ENCODE assay signal across 8 mouse cellular contexts in genomic region chr16:17277342-17278211, GRCm38 (mm10). TPM values are rescaled to one million over a fixed set of nuclear protein-coding genes. Genes with fewer than 3 reads are reported as not detected.
DNase-seq lines count a peak whose midpoint lies in the region; ATAC-seq and TF ChIP-seq lines count a peak whose summit lies in the region.

No protein-coding gene starts in this region.

- no peak for DNase-seq in gastrocnemius, adult 2 months
- DNase-seq in gastrocnemius, postnatal 36 days = no peak
- peak; percentile 33 to 51 for DNase-seq in cerebellum, adult 18-20 months
- peak; percentile 36 for DNase-seq in limb, embryonic 14.5 days (ENCODE audit: low spot score)
- peak; percentile 65 for DNase-seq in midbrain, postnatal 0 days (ENCODE audit: low spot score)
- peak; percentile 65 for DNase-seq in thymus, adult 2 months

- H3K4me1 ChIP-seq in kidney, embryonic 14.5 days (ENCODE audit: control insufficient read depth, insufficient read depth, low read length) = peaks cover 18% of the 10 kb centered on the region
- H3K4me1 ChIP-seq in limb, embryonic 14.5 days (ENCODE audit: control insufficient read depth, insufficient read depth, low read length) = peaks cover 16% of the 10 kb centered on the region
- H3K4me1 ChIP-seq in midbrain, postnatal 0 days (ENCODE audit: insufficient read depth, low read length) = no peaks in the 10 kb centered on the region
- peaks cover 16% of the 10 kb centered on the region for H3K4me1 ChIP-seq in thymus, adult 2 months (replicated peaks; ENCODE audit: control insufficient read depth, insufficient read depth, low read length)

- no peak overlapping the region for H3K27ac ChIP-seq in gastrocnemius, adult 2 months
- no peak overlapping the region for H3K27ac ChIP-seq in kidney, embryonic 14.5 days (ENCODE audit: low read depth, low read length)
- H3K27ac ChIP-seq in limb, embryonic 14.5 days (replicated peaks; ENCODE audit: low read depth, low read length) = no peak overlapping the region
- peak overlapping the region; percentile 51 for H3K27ac ChIP-seq in midbrain, postnatal 0 days (ENCODE audit: low read depth, low read length)
- H3K27ac ChIP-seq in thymus, adult 2 months (ENCODE audit: control insufficient read depth, insufficient read depth, low read length) = no peak overlapping the region

- H3K36me3 ChIP-seq in kidney, embryonic 14.5 days (ENCODE audit: control insufficient read depth, insufficient read depth, low read length) = peaks cover 22% of the 10 kb centered on the region
- H3K36me3 ChIP-seq in limb, embryonic 14.5 days (ENCODE audit: control insufficient read depth, insufficient read depth, low read length) = peaks cover 34% of the 10 kb centered on the region
- peaks cover 25% of the 10 kb centered on the region for H3K36me3 ChIP-seq in midbrain, postnatal 0 days (ENCODE audit: insufficient read depth, low read length)
- peaks cover 7% of the 10 kb centered on the region for H3K36me3 ChIP-seq in thymus, adult 2 months (ENCODE audit: control insufficient read depth, insufficient read depth, low read length)

- H3K9me3 ChIP-seq in kidney, embryonic 14.5 days (ENCODE audit: control insufficient read depth, low read length) = no peaks in the 10 kb centered on the region
- no peaks in the 10 kb centered on the region for H3K9me3 ChIP-seq in limb, embryonic 14.5 days (ENCODE audit: control insufficient read depth, low read length)
- H3K9me3 ChIP-seq in midbrain, postnatal 0 days (ENCODE audit: low read length) = no peaks in the 10 kb centered on the region

- intact Hi-C loops in gastrocnemius, adult 2 months (cut with DNase I) = loop anchor here (5.0 to 10.0 kb wide), 2 partner anchors 145 to 383 kb away; partner anchors contain the start of genes Ppm1f and Sdf2l1
- intact Hi-C loops in gastrocnemius, postnatal 36 days (cut with DNase I) = loop anchor here (5.0 to 10.0 kb wide), 2 partner anchors 150 to 363 kb away; partner anchors contain the start of gene 2610318N02Rik

- TF ChIP-seq CTCF in gastrocnemius, adult 2 months (IDR thresholded peaks at IDR 0.05) = no peak
- no peak for TF ChIP-seq CTCF in midbrain, postnatal 0 days (IDR thresholded peaks at IDR 0.05)
- TF ChIP-seq CTCF in thymus, adult 2 months (IDR thresholded peaks at IDR 0.05; ENCODE audit: borderline replicate concordance, control insufficient read depth, extremely low read depth, insufficient read depth, low read length, poor library complexity) = no peak

- no peak for TF ChIP-seq POLR2A in limb, embryonic 14.5 days (IDR thresholded peaks at IDR 0.05; ENCODE audit: borderline replicate concordance, extremely low read depth, insufficient read depth, insufficient read length)
- 0 out of 2 replicates have a peak, but pooled peaks have one; percentile 19 for TF ChIP-seq POLR2A in thymus, adult 2 months (IDR thresholded peaks at IDR 0.05; ENCODE audit: control insufficient read depth, extremely low read depth, insufficient read depth, low read length, poor library complexity)

- peak overlapping the region; percentile 25; the same call in 1 of the 2 replicates for H3K9ac ChIP-seq in kidney, embryonic 14.5 days (ENCODE audit: low read depth, low read length)
- peak overlapping the region; percentile 5; the same call in 1 of the 2 replicates for H3K9ac ChIP-seq in limb, embryonic 14.5 days (ENCODE audit: low read depth, low read length, severe bottlenecking)
- H3K9ac ChIP-seq in midbrain, postnatal 0 days (replicated peaks; ENCODE audit: low read length, poor library complexity, severe bottlenecking) = peak overlapping the region; percentile 61

- WGBS in kidney, embryonic 14.5 days = 2% methylated on average over 58 of the region's 61 CpGs
- WGBS in limb, embryonic 14.5 days = 3% methylated on average over 60 of the region's 61 CpGs
- 6% methylated on average over 61 of the region's 61 CpGs for WGBS in midbrain, postnatal 0 days
- 6% methylated on average over 61 of the region's 61 CpGs for WGBS in thymus, adult 2 months

- H3K4me2 ChIP-seq in kidney, embryonic 14.5 days (replicated peaks; ENCODE audit: low read depth, low read length) = peak overlapping the region; percentile 96
- H3K4me2 ChIP-seq in limb, embryonic 14.5 days (replicated peaks; ENCODE audit: low read depth, low read length, severe bottlenecking) = peak overlapping the region; percentile 92
- H3K4me2 ChIP-seq in midbrain, postnatal 0 days (ENCODE audit: low read depth, low read length, poor library complexity, severe bottlenecking) = peak overlapping the region; percentile 73

- peaks cover 11% of the 10 kb centered on the region for H3K27me3 ChIP-seq in kidney, embryonic 14.5 days (ENCODE audit: control insufficient read depth, insufficient read depth, low read length)
- H3K27me3 ChIP-seq in limb, embryonic 14.5 days (ENCODE audit: control insufficient read depth, insufficient read depth, low read length) = peaks cover 21% of the 10 kb centered on the region
- H3K27me3 ChIP-seq in midbrain, postnatal 0 days (ENCODE audit: insufficient read depth, low read length) = no peaks in the 10 kb centered on the region
- no peaks in the 10 kb centered on the region for H3K27me3 ChIP-seq in thymus, adult 2 months (ENCODE audit: control insufficient read depth, insufficient read depth, low read length)

- peak overlapping the region; percentile 86 for H3K4me3 ChIP-seq in gastrocnemius, adult 2 months
- H3K4me3 ChIP-seq in kidney, embryonic 14.5 days (ENCODE audit: low read length) = peak overlapping the region; percentile 62
- peak overlapping the region; percentile 56 for H3K4me3 ChIP-seq in limb, embryonic 14.5 days (replicated peaks; ENCODE audit: low read length)
- peak overlapping the region; percentile 54 for H3K4me3 ChIP-seq in midbrain, postnatal 0 days (ENCODE audit: low read depth, low read length)
- H3K4me3 ChIP-seq in thymus, adult 2 months (ENCODE audit: control insufficient read depth, insufficient read depth, low read length) = peak overlapping the region; percentile 69

- peak; percentile 47 for ATAC-seq in frontal cortex, adult (ENCODE audit: low TSS enrichment)
- ATAC-seq in kidney, embryonic 14.5 days (ENCODE audit: low FRiP score, low TSS enrichment) = peak; percentile 34
- no peak for ATAC-seq in limb, embryonic 14.5 days (ENCODE audit: low FRiP score, low read depth)
- ATAC-seq in midbrain, postnatal 0 days (ENCODE audit: low FRiP score) = peak; percentile 35

RNA-seq across cellular contexts. Expression of gene Tmem191c, which starts 1.7 kb away (rescaled TPM):
- total RNA-seq in gastrocnemius, adult 2 months (2021) = 1 to 10 TPM in 1 of 2 experiments, under 1 TPM in 1; 0.92 to 1.7 TPM
- total RNA-seq in gastrocnemius, postnatal 36 days (2021) = 1 to 10 TPM in 1 of 2 experiments, under 1 TPM in 1; 0.91 to 1.4 TPM
- 10.2 and 11.1 TPM in 2 replicates for polyA plus RNA-seq in kidney, embryonic 14.5 days (2014; fragmentation: Nextera tagmentation; extraction: Ambion mirVana)
- polyA plus RNA-seq in limb, embryonic 14.5 days (2012; rRNA removed) = 23.8 and 28.2 TPM in 2 replicates
- polyA plus RNA-seq in limb, embryonic 14.5 days (2014; fragmentation: Nextera tagmentation; extraction: Ambion mirVana) = 7.5 and 8.2 TPM in 2 replicates
- 79.4 and 80.4 TPM in 2 replicates for total RNA-seq in midbrain, postnatal 0 days (2014; rRNA removed)
- polyA plus RNA-seq in midbrain, postnatal 0 days (2015; fragmentation: Nextera tagmentation; extraction: Ambion mirVana) = 126 and 133 TPM in 2 replicates
- 63.6 and 72.6 TPM in 2 replicates for polyA plus RNA-seq in thymus, adult 2 months (2012; rRNA removed)

RNA-seq across cellular contexts. Expression of gene Hic2, which starts 44.2 kb away (rescaled TPM):
- total RNA-seq in gastrocnemius, adult 2 months (2021) = 1 to 10 TPM; 1.1 to 1.8 TPM
- 1 to 10 TPM; 1.1 to 1.3 TPM for total RNA-seq in gastrocnemius, postnatal 36 days (2021)
- 4.0 and 4.3 TPM in 2 replicates for polyA plus RNA-seq in kidney, embryonic 14.5 days (2014; fragmentation: Nextera tagmentation; extraction: Ambion mirVana)
- 7.8 and 9.1 TPM in 2 replicates for polyA plus RNA-seq in limb, embryonic 14.5 days (2012; rRNA removed)
- 4.6 and 4.9 TPM in 2 replicates for polyA plus RNA-seq in limb, embryonic 14.5 days (2014; fragmentation: Nextera tagmentation; extraction: Ambion mirVana)
- total RNA-seq in midbrain, postnatal 0 days (2014; rRNA removed) = 13.8 and 14.6 TPM in 2 replicates
- polyA plus RNA-seq in midbrain, postnatal 0 days (2015; fragmentation: Nextera tagmentation; extraction: Ambion mirVana) = 4.0 and 5.4 TPM in 2 replicates
- polyA plus RNA-seq in thymus, adult 2 months (2012; rRNA removed) = 6.0 and 7.0 TPM in 2 replicates

RNA-seq across cellular contexts. Expression of gene Serpind1, which starts 53.6 kb away (rescaled TPM):
- total RNA-seq in gastrocnemius, adult 2 months (2021) = under 1 TPM; 0.15 to 0.28 TPM
- total RNA-seq in gastrocnemius, postnatal 36 days (2021) = under 1 TPM in 1 of 2 experiments, not detected in 1; 0.27 TPM
- polyA plus RNA-seq in kidney, embryonic 14.5 days (2014; fragmentation: Nextera tagmentation; extraction: Ambion mirVana) = 0.14 and 0.16 TPM in 2 replicates
- 0.43 and 0.51 TPM in 2 replicates for polyA plus RNA-seq in limb, embryonic 14.5 days (2012; rRNA removed)
- 0.44 and 0.77 TPM in 2 replicates for polyA plus RNA-seq in limb, embryonic 14.5 days (2014; fragmentation: Nextera tagmentation; extraction: Ambion mirVana)
- total RNA-seq in midbrain, postnatal 0 days (2014; rRNA removed) = 7.3 and 9.4 TPM in 2 replicates
- 9.4 and 10.0 TPM in 2 replicates for polyA plus RNA-seq in midbrain, postnatal 0 days (2015; fragmentation: Nextera tagmentation; extraction: Ambion mirVana)
- 0.16 and 0.69 TPM in 2 replicates for polyA plus RNA-seq in thymus, adult 2 months (2012; rRNA removed)

Comparison
In these comparisons a context has a peak if more than half of its experiments do, and no peak if none do; other contexts are left out.
1. DNase-seq: peak in cerebellum, adult 18-20 months (2 of 2), limb, embryonic 14.5 days (single experiment), midbrain, postnatal 0 days (single experiment) and thymus, adult 2 months (single experiment); none in gastrocnemius, adult 2 months (single experiment) and gastrocnemius, postnatal 36 days (0 of 2).
2. H3K9ac ChIP-seq: peak in every context shown above with its lines; median percentile 61 in midbrain, postnatal 0 days; 25 in kidney, embryonic 14.5 days; 5 in limb, embryonic 14.5 days.
3. Peak in every context shown above with its lines, with median percentiles within 50 percentile points of each other: H3K4me3 ChIP-seq and H3K4me2 ChIP-seq.